Mouse (Mus musculus) stomach, postnatal 0 days (tissue): ENCODE measurements around the gene Ngp. TPM values are rescaled to one million over a fixed set of nuclear protein-coding genes. Genes with fewer than 3 reads are reported as not detected.

Source experiments
- ATAC-seq: fragments of 200-750 bp; cut with Nextera tagmentation; 2 replicates; pipeline ENCODE4 v1.8.0; 2017; ENCODE audit not compliant: low FRiP score, low TSS enrichment
- DNase-seq: peaks from one replicate; pipeline ENCODE4 v3.0.0-alpha.2; 2016; ENCODE audit warnings: low spot score
- H3K27ac ChIP-seq: fragments of 300-500 bp; sonication (generic); replicated peaks from 2 replicates; pipeline ENCODE4 v1.5.1; 2014; ENCODE audit warnings: mild to moderate bottlenecking, control low read depth
- H3K27me3 ChIP-seq: fragments of 300-500 bp; sonication (generic); 2 replicates; pipeline ENCODE4 v1.6.1; 2014; ENCODE audit warnings: low read length; ENCODE audit not compliant: control insufficient read depth, insufficient read depth
- H3K36me3 ChIP-seq: fragments of 300-500 bp; sonication (generic); 2 replicates; pipeline ENCODE4 v1.6.1; 2014; ENCODE audit warnings: low read length, mixed read lengths; ENCODE audit not compliant: control insufficient read depth, insufficient read depth
- H3K4me1 ChIP-seq: fragments of 300-500 bp; sonication (generic); replicated peaks from 2 replicates; pipeline ENCODE4 v1.6.1; 2014; ENCODE audit warnings: antibody characterized with exemption; ENCODE audit not compliant: control insufficient read depth, insufficient read depth
- H3K4me2 ChIP-seq: fragments of 300-500 bp; sonication (generic); replicated peaks from 2 replicates; pipeline ENCODE4 v1.6.1; 2014; ENCODE audit warnings: low read depth, mild to moderate bottlenecking, control low read depth, moderate library complexity
- H3K4me3 ChIP-seq: fragments of 300-500 bp; sonication (generic); 2 replicates; pipeline ENCODE4 v1.5.1; 2014; ENCODE audit warnings: low read depth, low read length, control low read depth
- H3K9ac ChIP-seq: fragments of 300-500 bp; sonication (generic); 2 replicates; pipeline ENCODE4 v1.6.1; 2014; ENCODE audit warnings: mild to moderate bottlenecking, low read length, control low read depth, mixed read lengths
- H3K9me3 ChIP-seq: fragments of 300-500 bp; sonication (generic); 2 replicates; pipeline ENCODE4 v1.6.1; 2016; ENCODE audit warnings: low read length; ENCODE audit not compliant: control insufficient read depth
- CTCF ChIP-seq: IDR thresholded peaks from 2 replicates; pipeline ENCODE4 v1.5.1; 2016; ENCODE audit warnings: antibody characterized with exemption, low read depth, mild to moderate bottlenecking, moderate library complexity
- EP300 ChIP-seq: optimal IDR thresholded peaks from 2 replicates; pipeline ENCODE3; 2016; ENCODE audit warnings: antibody characterized with exemption
- WGBS: fragments of 180-500 bp; shearing (Covaris S2); extraction: QIAGEN DNeasy Blood & Tissue Kit; methylation state at CpG from one replicate; pipeline ENCODE4 v1.1.7; 2014; 5-methylcytosine and 5-hydroxymethylcytosine counted together
- polyA plus RNA-seq: library from polyadenylated mRNA; unstranded; fragments of >200 nt; fragmentation: Nextera tagmentation; extraction: Ambion mirVana; gene quantifications from 2 replicates; pipeline ENCODE4 v1.2.1, GENCODE M21; 2015

The Ngp gene
- polyA plus RNA-seq, 1 experiment from 2014 or later, result 2.5 TPM

- Histone ChIP-seq H3K4me1 (no peaks in the 10 kb centered on the region), H3K9ac (no peak overlapping the region), H3K4me2 (no peak overlapping the region), H3K36me3 (peaks cover 25% of the 10 kb centered on the region), H3K27ac (no peak overlapping the region), H3K27me3 (no peaks in the 10 kb centered on the region), H3K4me3 (no peak overlapping the region), H3K9me3 (no peaks in the 10 kb centered on the region)
- 42% methylated on average over 21 of the region's 21 CpGs for whole genome bisulfite sequencing
- ATAC-seq (peak; percentile 47; the same call in 1 of the 2 replicates), DNase-seq (peak; percentile 50)
- TF ChIP-seq EP300, result no peak
- TF ChIP-seq CTCF, result no peak
Observed at GRCm38 (mm10) chr9:110380662-110381061, 38.9 kb upstream of the Ngp start.

GRCm38 (mm10) chr9:110381292-110381691 is 38.3 kb upstream of the Ngp start:
- DNase-seq (no peak), ATAC-seq (no peak)
- TF ChIP-seq CTCF, result no peak
- no peak for TF ChIP-seq EP300
- 72% methylated on average over 12 of the region's 12 CpGs for WGBS
- Histone ChIP-seq H3K27me3 (no peaks in the 10 kb centered on the region), H3K4me1 (no peaks in the 10 kb centered on the region), H3K9me3 (no peaks in the 10 kb centered on the region), H3K4me2 (no peak overlapping the region), H3K9ac (no peak overlapping the region), H3K36me3 (peaks cover 26% of the 10 kb centered on the region), H3K4me3 (no peak overlapping the region), H3K27ac (no peak overlapping the region)

- 86% methylated on average over 7 of the region's 7 CpGs for WGBS
- H3K4me2 ChIP-seq, result no peak overlapping the region
- H3K27me3 ChIP-seq, result no peaks in the 10 kb centered on the region
- no peak overlapping the region for H3K4me3 ChIP-seq
- H3K27ac ChIP-seq, result no peak overlapping the region
- no peaks in the 10 kb centered on the region for H3K4me1 ChIP-seq
- no peak for TF ChIP-seq CTCF
- no peak for TF ChIP-seq EP300
- H3K9me3 ChIP-seq, result no peaks in the 10 kb centered on the region
- DNase-seq, result no peak
- peaks cover 41% of the 10 kb centered on the region for H3K36me3 ChIP-seq
- ATAC-seq, result no peak
- H3K9ac ChIP-seq, result no peak overlapping the region
Observed at GRCm38 (mm10) chr9:110384369-110384929, 35.1 kb upstream of the Ngp start.

GRCm38 (mm10) chr9:110388011-110388410 is 31.5 kb upstream of the Ngp start:
- H3K4me3 ChIP-seq, result no peak overlapping the region
- no peak for TF ChIP-seq CTCF
- no peak for TF ChIP-seq EP300
- 97% methylated on average over 7 of the region's 7 CpGs for WGBS
- DNase-seq, result no peak
- H3K27ac ChIP-seq, result no peak overlapping the region
- no peak for ATAC-seq
- no peak overlapping the region for H3K9ac ChIP-seq
- no peaks in the 10 kb centered on the region for H3K27me3 ChIP-seq
- peaks cover 54% of the 10 kb centered on the region for H3K36me3 ChIP-seq
- no peak overlapping the region for H3K4me2 ChIP-seq
- H3K9me3 ChIP-seq, result no peaks in the 10 kb centered on the region
- H3K4me1 ChIP-seq, result no peaks in the 10 kb centered on the region

- no peak overlapping the region for H3K4me3 ChIP-seq
- H3K9ac ChIP-seq, result no peak overlapping the region
- no peaks in the 10 kb centered on the region for H3K9me3 ChIP-seq
- no peak overlapping the region for H3K4me2 ChIP-seq
- WGBS, result 95% methylated on average over 3 of the region's 3 CpGs
- H3K27ac ChIP-seq, result no peak overlapping the region
- H3K36me3 ChIP-seq, result peaks cover 51% of the 10 kb centered on the region
- DNase-seq (no peak), ATAC-seq (no peak)
- no peaks in the 10 kb centered on the region for H3K4me1 ChIP-seq
- H3K27me3 ChIP-seq, result no peaks in the 10 kb centered on the region
- TF ChIP-seq EP300 (no peak), CTCF (no peak)
Observed at GRCm38 (mm10) chr9:110390843-110391242, 28.7 kb upstream of the Ngp start.

- 88% methylated on average over 4 of the region's 4 CpGs for WGBS
- DNase-seq (no peak), ATAC-seq (no peak)
- Histone ChIP-seq H3K27ac (no peak overlapping the region), H3K36me3 (peaks cover 42% of the 10 kb centered on the region), H3K9ac (no peak overlapping the region), H3K4me2 (no peak overlapping the region), H3K4me3 (no peak overlapping the region), H3K27me3 (no peaks in the 10 kb centered on the region), H3K4me1 (no peaks in the 10 kb centered on the region), H3K9me3 (no peaks in the 10 kb centered on the region)
- no peak for TF ChIP-seq EP300
- TF ChIP-seq CTCF, result no peak
Observed at GRCm38 (mm10) chr9:110393295-110393694, 26.3 kb upstream of the Ngp start.
